Mouse (Mus musculus) megakaryocyte, embryonic 14.5 days (primary cell): ENCODE results near the gene Krt79.

Source experiments
- FLI1 ChIP-seq: IDR thresholded peaks from 2 replicates; pipeline ENCODE4 v1.6.1; 2012; ENCODE audit warnings: low read length, inconsistent platforms, mixed read lengths
- GATA1 ChIP-seq: IDR thresholded peaks from 3 replicates; pipeline ENCODE4 v1.6.1; 2012; ENCODE audit warnings: mixed read lengths, low read length, inconsistent platforms, borderline replicate concordance

DNA sequence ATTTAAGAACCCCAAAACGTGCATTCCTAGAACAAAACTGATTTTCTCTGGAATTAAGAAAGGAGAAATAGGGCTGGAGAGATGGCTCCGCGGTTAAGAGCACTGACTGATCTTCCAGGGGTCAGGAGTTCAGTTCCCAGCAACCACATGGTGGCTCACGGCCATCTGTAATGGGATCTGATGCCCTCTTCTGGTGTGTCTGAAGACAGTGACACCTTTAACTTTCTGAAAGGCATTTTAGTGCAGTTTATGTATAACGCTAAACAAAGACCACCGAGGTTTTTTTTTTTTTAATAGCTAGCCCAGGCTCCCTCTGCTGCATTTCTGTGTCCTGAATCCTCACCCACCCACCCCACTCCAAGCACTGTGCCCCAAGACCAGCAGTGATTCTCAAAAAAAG is 44.6 kb upstream of the Krt79 start:
- no peak for TF ChIP-seq GATA1
- no peak for TF ChIP-seq FLI1
